Mouse (Mus musculus): ENCODE results near the gene Otud7a. TPM values are rescaled to one million over a fixed set of nuclear protein-coding genes. Genes with fewer than 3 reads are reported as not detected.

Otud7a gene
- polyA plus RNA-seq, 2 experiments from 2014 or later = not detected

- no peak for ATAC-seq
Measured at GRCm38 (mm10) chr7:63780821-63781220, 336.3 kb downstream of the Otud7a start.

GRCm38 (mm10) chr7:63789743-63790142 lies 345.2 kb downstream of the Otud7a start:
- no peak for ATAC-seq

GRCm38 (mm10) chr7:63796001-63796632 lies 351.6 kb downstream of the Otud7a start:
- ATAC-seq = no peak

- no peak for ATAC-seq
Measured at GRCm38 (mm10) chr7:63798446-63798845, 353.9 kb downstream of the Otud7a start.

GRCm38 (mm10) chr7:63799304-63799703 lies 354.8 kb downstream of the Otud7a start:
- no peak for ATAC-seq

GRCm38 (mm10) chr7:63802751-63803150 lies 358.2 kb downstream of the Otud7a start:
- no peak for ATAC-seq

Other genes starting within 250 kb of the Otud7a start
- not detected for gene Chrna7, start 232.2 kb upstream of the Otud7a start, polyA plus RNA-seq (2017; shearing (Covaris generic))